Mouse (Mus musculus): ENCODE data around the gene Strip2.
A peak's percentile ranks its signal among the peaks of the same experiment; 100 is the strongest.

Gene Strip2

DNA sequence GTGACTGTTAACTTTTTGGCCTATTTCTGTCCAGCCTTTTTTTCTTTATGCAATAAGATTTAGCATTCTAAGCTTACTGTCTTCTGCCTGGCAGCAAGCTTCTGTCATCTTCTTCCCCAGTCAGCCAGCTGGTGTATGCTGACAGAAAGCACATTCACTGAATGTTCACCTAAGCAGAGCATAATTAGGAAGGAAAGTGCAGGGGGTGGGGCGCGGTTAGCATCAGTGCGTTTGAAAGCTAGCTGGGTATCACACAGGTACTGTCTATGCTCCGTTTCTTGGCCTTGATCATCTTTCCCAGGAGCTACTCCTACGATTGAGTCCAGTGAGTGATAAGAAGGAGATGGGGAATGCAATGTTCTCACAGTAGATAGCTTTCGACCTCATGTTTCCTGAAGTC, 13.9 kb downstream of the Strip2 start:
- no peak for DNase-seq

DNA sequence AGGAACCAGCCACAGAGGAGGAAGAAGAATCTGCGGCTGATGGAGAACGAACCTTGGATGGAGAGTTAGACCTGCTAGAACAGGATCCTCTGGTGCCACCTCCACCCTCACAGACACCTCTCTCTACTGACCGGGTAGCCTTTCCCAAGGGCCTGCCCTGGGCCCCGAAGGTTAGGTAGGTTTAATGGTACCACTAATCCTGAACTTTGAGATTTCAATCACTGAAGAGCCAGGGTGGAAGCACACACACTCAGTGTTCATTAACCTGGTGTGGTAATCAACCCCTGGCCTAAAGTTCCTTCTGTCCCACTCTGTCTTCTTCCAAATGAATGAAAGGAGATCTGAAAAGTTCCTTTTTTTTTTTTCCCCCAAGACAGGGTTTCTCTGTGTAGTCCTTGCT, 14.4 kb downstream of the Strip2 start:
- DNase-seq: no peak

DNA sequence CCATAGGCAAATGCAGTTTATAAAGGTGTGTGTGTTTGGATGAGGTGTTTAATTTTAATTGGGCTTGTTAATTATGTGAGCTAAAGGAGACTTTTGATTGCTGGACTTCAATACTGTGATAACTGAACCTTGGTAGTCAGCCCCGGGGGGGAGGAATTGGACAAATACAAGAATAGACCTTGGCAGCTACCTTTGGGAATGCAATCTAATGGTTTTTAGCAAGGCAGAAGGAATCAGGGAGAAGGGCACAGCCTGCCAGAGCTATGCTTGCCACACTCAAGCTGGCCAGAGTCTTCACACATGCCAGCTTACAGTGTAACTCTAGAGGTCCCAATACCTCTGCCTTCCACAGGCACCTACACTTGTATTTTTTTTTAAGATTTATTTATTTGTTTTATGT, 18.9 kb downstream of the Strip2 start:
- DNase-seq: no peak

DNA sequence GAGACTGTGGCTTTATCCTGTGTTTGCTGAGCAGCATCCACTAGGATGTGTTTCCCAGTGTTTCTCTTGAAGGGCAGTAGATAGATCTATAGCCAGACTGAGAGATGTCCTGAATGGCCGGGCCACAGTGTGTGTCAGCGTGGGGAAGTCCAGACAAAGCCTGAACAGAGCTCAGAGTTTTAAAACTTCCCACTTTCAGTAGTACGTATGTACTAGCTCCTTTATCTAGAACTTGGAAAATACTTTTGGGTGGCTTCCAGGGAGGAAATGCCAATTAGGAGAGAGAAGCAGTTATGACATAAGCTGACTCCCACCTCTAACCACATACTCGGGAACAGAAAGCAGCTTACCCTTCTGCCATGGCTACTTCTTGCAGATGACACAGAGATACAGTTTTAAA, 23.6 kb downstream of the Strip2 start:
- DNase-seq: no peak

DNA sequence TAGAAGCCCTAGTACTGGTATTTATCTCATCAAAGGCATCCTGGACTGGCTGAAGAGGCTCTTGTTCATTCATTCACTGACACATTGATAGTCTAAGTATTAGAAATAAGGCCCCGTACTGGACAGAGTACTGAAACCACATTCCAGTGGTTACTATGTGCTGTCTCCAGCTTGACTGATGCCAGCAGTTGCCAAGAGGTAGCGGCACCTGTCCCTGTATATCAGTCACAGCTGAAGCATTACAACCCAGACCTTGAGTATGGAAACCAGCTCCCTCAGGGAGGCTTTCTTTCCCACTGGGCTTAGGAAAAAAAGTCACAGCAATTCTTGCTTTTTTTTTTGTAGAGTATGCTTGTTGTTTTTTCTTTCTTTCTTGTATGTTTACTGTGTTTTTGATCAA, 24.2 kb downstream of the Strip2 start:
- no peak for DNase-seq

DNA sequence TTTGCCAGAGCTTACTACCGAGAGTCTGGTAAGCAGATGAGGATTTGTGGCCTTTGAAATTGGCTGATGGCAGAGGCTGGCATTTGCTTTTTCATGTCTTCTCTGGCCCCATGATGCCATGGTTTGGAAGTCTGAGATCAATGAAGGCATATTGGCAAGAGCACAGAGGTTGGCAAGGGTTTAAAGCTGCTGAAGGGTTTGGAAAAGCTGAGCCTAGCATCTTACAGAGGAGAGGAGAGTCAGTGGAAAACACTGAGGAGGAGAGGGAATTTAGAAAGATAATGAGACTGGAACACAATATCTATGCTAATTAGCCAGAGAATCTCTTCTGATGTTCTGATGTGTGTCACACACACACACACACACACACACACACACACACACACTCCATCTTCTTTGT, 27.7 kb downstream of the Strip2 start:
- DNase-seq: no peak

DNA sequence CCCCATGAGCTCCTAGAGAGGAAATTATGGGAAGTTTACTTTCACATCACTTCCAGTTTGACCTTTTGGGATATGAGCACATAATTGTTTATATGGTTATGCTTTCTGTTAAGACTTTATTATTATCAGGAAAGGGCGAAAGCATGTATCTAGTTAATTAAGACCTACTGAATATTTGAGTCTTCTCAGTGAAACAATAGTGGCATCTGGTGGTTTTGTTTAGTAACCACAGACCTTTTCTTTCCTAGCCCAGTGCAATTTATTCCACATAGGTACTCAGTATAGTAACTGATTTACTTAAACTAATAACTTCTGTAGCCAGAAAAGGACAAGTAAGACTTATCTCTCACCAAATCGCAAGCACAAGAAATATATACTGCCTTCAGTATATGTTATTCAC, 29.8 kb downstream of the Strip2 start:
- DNase-seq: no peak

DNA sequence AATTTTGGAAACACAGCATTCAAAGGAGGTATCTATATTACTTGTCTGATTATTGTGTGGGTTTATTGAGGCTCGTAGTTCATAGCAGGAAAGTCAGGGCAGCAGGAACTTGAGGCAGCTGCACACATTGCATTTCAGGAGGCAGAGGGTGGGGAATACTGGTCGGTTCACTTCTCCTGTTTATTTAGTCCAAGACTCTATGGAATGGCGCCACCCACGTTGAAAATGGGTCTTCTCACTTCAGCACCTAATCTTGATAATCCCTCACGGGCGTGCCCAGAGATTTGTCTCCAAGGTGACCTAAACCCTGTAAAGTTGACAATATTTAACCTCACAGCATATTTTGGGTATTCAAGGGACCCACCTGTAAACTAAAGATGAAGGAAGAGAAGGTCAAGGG, 31.0 kb downstream of the Strip2 start:
- DNase-seq: no peak

DNA sequence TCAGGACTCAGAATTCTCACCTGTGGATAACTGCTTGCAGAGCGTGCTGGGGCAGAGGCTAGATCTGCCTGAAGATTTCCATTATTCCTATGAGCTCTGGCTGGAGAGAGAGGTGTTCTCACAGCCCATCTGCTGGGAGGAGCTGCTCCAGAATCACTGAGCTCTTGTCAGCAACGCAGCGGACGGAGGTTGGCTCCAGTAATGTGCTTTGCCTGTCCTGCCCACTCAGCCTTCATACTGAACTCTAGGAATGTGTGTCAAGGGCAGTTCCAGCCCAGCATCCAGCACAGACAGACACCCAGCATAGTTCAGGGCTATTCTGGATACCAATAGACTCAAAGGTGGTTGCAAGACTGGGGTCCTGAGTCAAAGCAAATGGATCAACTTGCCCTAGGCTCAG, 39.9 kb downstream of the Strip2 start:
- DNase-seq: no peak

DNA sequence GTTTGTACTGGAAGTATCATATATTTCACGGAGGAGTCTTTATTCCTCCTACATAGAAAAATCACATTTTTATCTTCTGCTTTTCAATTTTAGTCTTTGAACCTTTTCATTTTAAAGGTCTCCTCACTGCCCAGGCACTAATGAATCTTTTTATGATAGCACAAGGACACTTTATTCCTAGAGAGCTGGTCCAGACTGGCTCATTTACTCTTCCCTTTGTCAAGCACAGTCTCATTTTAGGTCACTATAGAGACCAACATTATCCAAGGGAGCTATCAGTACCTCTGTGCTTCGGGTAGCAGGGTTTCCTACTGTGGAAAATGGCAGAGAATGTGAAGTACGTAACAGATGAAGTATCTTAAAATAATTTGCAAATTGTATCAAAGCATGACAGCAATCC, 41.9 kb downstream of the Strip2 start:
- DNase-seq: no peak

DNA sequence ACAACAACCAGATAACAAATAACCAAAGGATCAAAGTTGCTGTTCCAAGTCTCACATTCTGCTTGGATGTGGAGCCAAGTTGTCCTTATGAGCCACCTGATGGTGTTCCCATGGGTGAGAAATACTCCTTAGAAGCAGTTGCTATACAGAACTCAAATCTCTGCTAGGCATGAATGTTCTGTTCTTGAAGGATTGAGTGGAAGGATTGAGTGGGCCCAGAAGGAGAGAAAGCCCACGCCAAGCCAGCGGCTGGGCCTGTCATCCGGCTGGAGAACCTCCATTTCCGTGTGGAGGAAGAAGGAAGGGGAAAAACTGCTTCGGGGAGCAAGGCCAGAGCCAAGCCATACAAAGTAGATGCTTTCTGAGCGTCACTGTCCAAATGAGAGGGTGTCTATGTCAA, 44.3 kb downstream of the Strip2 start:
- DNase-seq: no peak

DNA sequence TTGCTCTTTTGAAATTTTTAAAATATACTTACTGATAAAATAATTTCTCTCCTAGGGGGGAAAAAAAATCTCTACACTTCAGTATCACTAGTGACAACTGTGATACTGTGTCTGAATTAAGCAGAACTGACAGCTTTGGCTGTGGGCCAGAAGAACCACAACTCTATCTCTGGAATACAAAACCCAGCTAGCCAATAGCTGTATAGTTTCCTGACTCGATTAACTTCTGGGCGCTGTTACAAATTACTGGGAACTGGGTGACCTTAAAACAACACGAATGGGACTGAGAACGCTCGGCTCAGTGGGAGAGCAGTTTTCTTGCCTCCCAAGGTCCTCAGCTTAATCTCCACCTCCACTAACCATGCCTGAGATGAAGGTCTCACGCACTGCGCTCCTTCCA, 51.1 kb downstream of the Strip2 start:
- DNase-seq: no peak

DNA sequence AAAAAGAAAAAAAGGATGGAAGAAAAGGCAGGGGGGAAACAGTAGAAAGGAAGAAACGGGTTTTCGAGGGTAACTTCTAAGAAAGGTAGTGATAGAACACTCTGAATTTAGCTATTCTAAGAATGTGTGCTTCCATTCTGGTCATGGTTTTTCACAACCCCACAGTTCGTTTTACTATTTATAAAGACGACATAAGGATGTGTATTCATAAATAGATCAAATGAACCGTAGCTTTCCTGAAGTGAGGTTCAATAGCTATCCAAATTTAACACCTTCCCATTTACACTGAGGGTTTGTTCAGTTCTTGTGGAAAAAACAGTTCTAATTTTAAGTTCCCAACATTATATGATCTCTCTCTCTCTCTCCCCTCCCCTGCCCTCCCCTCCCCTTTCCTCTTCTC, 56.5 kb downstream of the Strip2 start:
- DNase-seq: no peak

DNA sequence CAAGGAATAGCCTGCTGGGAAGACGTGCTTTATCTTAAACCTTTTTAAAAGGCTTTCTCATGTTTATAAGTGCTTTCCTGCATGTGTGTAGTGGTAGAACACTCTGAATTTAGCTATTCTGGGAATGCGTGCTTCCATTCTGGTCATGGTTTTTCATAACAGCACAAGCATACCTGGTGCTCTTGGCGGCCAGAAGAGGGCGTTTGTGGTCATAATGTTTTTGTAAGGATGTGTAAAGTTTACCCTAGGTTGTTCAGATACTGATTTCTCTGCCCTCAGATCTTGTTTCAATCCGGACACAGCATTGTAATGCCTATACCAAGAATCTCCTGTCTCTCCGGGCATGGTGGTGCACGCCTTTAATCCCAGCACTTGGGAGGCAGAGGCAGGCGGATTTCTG, 58.0 kb downstream of the Strip2 start:
- no peak for DNase-seq

DNA sequence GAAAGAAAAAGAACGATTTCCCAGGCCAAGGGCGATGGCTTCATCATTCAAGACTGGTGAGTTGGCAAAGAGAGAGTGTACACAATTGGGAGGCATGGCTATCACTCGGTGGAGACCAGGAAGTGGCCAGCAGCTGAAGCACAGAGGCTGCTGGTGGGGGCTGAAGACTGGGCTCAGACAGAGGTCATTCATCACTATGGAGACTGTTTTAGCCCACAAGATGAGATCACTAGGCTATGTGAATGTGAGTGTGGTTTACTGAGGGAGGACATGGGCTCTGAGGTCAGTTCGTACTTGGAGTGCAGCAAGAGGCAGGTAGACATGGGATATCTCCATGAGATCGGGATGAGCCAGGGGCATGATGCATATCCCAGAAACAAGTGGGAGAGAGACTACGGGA, 63.6 kb downstream of the Strip2 start:
- no peak for DNase-seq

DNA sequence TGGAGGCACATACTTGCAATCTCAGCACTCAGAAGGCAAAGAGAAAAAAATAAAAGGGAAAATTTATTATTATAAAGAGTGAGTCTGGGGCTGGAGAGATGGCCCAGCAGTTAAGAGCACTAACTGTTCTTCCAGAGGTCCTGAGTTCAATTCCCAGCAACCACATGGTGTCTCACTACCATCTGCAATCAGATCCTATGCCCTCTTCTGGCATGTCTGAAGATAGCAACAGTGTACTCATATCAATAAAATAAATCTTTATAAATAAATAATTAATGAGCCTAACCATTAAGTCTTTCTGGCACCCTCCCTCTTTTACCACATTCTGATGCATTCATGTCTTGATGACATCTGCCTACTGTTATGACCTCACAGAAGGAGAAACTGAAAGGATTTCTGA, 65.0 kb downstream of the Strip2 start:
- DNase-seq: no peak

DNA sequence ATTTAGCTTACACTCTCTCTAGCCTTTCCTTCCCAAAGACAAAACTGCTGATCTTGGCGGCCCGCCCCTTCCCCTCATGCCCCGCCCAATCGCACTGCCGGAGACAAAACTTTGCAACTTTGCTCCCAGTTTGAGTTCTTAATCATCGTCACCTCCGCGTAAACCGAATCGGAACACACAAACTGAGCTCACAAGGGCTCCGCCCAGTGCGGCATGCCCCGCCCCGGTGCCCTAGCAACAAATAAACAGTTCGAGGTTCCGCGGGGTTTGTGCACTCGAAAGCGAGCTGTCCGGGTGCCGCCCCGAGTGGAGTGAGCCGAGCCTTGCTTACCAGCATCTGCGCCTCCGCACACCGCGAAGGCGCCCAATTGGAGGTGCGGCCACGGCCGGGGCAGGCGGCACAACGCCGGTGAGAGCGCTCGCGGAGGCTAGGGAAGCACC, 68.3 kb downstream of the Strip2 start:
- peak; percentile 86 for DNase-seq

DNA sequence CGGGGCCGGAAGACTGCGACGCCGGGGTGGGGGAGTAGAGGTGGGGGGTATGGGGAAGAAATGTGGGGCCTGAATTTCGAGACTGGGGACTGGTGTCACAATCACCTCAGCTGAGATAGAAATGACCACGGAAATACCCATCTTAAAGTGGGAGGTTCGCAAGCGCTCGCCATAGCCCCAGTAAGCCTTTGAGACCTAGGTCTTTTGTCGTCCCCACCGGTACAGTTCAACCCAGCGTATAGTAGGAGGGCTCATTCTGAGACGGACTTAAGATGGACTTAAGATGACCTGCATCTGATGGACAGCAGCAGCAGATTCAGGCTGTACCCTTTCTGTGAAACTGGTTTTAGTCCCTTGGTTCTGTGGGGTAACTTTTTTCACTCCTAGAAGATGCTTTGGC, 68.7 kb downstream of the Strip2 start:
- no peak for DNase-seq

DNA sequence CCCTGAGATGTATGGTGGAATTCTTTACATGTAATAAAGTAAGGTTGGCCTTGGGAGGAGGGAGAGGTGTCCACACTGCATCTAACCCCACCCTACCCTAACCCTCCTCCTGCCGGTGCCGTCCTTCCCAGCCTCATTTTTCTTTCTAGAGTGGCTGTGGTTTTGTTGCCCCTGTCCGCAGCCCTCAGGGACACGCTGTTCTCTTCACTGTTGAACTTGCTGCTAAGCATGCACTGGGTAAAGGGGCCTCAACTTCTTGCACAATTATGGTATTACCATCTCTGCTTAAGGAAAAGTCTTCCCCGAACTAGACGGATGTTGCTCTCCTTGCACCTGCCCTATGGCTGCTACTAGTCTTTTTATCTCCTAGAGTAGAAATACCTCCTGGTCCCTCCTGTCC, 69.2 kb downstream of the Strip2 start:
- DNase-seq: peak; percentile 19

DNA sequence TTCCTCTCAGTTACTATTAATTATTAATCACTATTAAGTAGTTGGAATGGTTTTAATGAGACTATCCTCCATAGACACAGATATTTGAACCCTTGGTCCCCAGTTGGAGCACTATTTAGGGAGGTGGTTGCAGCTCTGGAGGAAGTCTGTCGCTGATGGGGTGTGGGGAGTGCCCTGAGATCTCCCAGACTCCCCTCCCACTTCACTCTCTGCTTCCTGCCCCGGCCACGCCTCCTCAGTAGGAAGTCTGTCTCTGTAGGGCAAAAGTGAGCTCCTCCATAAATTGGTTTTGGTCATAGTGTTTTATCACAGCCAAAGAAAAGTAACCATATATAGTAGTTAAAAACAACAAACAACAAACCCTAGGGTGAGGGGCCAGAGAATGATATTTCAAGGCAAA, 70.4 kb downstream of the Strip2 start:
- peak; percentile 20 for DNase-seq

DNA sequence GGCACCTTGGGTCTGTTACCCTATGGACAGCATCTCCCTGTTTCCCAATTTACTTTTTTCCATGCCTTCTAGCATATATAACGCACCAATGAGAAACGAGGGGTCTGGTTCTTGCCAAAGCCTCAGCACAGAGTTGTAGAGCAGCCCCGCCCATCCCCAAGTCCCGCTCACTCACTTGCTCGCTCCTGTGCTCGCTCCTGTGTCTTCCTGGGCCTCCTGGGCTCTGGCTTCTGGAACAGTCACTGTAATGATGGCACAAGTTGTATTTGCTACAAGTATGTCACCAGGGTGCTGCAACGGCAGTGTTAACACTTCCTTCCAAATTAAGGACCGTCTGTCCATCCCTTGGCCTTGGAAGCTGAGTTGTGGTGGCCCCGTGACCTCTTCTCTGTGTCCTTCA, 81.3 kb downstream of the Strip2 start:
- peak; percentile 34 for DNase-seq

DNA sequence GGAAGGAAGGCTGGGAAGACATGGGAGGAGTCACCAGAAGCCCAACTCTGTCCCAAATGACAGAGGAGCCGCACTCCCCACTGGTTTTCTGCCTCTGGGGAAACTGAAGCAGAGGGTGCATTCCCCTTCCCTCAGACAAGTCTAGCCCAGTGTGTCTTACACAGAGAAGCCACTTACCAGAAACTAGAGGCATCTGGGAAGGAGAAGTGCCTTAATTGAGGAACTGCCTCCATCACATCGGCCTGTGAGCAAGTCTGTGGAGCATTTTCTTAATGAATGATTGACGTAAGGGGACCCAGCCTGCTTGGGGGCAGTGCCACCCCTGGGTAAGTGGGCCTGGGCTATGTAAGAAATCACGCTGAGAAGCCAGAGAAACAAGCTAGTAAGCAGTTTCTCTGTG, 82.0 kb downstream of the Strip2 start:
- no peak for DNase-seq

DNA sequence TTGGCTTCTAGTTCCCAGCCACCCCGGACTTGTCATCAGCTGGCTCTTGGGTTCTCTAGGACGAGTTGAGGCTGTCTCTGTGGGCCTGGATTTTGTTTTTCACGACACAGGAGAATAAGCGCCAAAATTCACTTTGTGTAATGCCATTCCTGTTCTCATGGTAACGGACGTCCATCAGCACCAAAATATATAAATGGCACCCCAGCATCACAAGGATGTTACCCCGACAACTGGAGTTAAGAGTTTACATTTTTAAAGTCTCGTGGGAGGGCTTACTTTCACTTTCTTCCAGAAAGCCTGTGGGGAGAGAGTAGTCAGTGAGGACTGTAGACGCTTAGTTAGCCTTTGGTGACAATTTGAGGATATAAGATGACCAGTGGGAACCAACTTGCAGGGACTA, 85.8 kb downstream of the Strip2 start:
- no peak for DNase-seq

DNA sequence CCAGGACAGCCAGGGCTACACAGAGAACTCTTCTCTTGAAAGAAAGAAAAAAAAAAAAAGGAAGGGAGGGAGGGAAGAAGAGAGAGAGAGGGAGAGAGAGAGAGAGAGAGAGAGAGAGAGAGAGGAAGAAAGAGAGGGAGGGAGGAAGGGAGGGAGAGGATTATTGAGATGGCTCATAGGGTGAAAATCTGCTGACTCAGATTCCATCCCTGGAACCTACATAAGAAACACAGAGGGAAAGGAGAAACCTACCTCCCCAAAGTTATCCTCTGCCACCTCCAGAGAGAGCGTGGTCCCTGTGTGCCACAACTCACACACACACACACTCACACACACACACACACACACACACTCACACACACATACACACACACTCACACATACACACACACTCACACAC, 89.0 kb downstream of the Strip2 start:
- no peak for DNase-seq

DNA sequence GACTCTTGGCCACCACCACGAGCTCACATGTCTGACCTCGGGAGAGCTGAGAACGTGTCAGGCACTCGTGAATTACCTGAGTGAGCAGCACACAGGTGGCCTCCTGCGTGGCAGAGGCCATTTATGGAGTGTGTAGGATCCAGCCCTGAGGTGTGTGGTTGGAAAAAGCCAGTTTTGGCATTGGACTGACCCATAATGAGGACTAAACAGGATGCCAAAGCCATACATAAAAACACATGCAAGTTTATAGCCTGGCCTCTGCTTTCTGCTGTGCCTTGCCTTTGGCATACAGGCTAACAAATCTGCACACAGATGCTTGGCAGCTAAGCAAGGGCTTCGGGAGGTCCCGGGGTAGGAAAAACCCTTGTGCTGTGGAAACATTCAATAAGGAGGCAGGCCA, 92.4 kb downstream of the Strip2 start:
- no peak for DNase-seq
